Mouse (Mus musculus) liver, postnatal 0 days (tissue): ENCODE measurements at regions not wholly inside any gene's neighbourhood (a gene's known extent, or its start where the extent isn't known, plus 50 kb on each side); places are given as distances from the start of the nearest gene placed in this dataset.

Source experiments
- CTCF ChIP-seq: sonication (generic); IDR thresholded peaks from 2 replicates; pipeline ENCODE4 v1.5.1; 2016; ENCODE audit warnings: antibody characterized with exemption, low read depth
- EP300 ChIP-seq: IDR thresholded peaks from 2 replicates; pipeline ENCODE4 v1.6.1; 2016; ENCODE audit warnings: antibody characterized with exemption, low read depth, mild to moderate bottlenecking

DNA sequence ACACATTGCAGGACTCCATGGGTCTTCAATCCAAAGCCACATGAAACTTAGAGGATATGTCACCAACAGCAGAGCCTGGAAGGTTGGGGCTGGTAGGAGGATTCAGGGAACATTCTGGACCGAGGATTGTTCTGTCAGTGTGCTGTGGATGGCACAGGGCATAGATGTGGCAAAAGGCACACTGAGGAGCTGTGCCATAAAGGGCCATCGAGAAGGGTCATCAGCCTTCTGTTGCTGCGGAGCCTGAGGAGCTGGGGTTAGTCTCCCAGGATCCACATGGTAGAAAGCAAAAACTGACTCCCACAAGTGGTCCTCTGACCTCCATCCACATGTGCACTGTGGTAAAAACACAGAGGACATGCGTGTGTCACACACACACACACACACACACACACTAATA lies 91.9 kb downstream of the Zfp36l2 start:
- TF ChIP-seq CTCF (no peak), EP300 (no peak)
